Mouse (Mus musculus) heart, postnatal 10 days (tissue): ENCODE measurements around the gene Ssc5d. TPM values are rescaled to one million over a fixed set of nuclear protein-coding genes. Genes with fewer than 3 reads are reported as not detected.

Experiments
- DNase-seq, 2 experiments: peaks; one replicate each; pipeline ENCODE4 v3.0.0; 2021
- intact Hi-C: fragments of 180-260 bp; cut with DNase I; formaldehyde crosslinking; loops from one replicate; pipeline ENCODE4 v1.15.1; 2025
- total RNA-seq, 2 experiments: library from RNA; stranded (reverse); gene quantifications; 2 replicates each; pipeline ENCODE4 v1.2.3; 2021

Gene Ssc5d
- total RNA-seq, 2 experiments from 2014 or later: 12.5 TPM

DNA sequence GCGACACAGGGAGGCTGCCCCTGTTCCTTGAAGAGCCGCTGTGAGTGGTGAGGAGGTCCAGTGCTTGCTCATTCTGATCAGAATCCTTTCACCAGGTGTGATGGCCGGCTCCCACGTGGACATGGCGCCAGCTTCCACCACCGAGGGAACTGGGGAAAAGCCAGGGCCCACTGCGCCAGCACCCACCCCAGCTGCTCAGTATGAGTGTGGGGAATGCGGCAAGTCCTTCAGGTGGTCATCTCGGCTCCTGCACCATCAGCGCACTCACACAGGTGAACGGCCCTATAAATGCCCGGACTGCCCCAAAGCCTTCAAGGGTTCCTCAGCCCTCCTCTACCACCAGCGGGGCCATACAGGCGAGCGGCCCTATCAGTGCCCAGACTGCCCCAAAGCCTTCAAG lies 6.9 kb upstream of the Ssc5d start:
- no peak for DNase-seq
- intact Hi-C loops: loop anchor here (5.0 kb wide), 1 partner anchor 106 kb away; the partner anchor contains the start of gene Ube2s

DNA sequence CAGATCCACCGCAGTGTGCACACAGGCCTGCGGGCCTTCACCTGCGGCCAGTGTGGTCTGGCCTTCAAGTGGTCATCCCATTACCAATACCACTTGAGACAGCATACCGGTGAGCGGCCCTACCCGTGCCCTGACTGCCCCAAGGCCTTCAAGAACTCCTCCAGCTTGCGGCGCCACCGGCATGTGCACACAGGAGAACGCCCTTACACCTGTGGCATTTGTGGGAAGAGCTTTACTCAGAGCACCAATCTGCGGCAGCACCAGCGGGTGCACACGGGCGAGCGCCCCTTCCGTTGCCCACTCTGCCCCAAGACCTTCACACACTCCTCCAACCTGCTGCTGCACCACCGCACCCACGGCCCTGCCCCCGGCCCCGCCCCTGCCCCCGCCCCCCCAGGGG lies 6.5 kb upstream of the Ssc5d start:
- no peak for DNase-seq
- intact Hi-C loops: loop anchor here (5.0 kb wide), 1 partner anchor 107 kb away; the partner anchor contains the start of gene Ube2s

DNA sequence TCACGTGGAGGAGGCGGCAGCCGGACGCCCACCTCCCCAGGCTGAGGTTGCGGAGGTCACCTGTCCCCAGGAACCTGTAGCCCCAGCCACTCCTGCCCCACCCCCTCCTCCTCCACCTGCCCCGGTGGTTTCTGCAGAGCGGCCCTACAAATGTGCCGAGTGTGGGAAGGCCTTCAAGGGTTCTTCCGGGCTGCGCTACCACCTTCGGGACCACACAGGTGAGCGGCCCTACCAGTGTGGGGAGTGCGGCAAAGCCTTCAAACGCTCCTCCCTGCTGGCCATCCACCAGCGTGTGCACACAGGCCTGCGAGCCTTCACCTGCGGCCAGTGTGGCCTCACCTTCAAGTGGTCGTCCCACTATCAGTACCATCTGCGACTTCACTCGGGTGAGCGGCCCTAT lies 5.6 kb upstream of the Ssc5d start:
- no peak for DNase-seq
- intact Hi-C loops: loop anchor here (5.0 kb wide), 1 partner anchor 108 kb away; the partner anchor contains the start of gene Ube2s

DNA sequence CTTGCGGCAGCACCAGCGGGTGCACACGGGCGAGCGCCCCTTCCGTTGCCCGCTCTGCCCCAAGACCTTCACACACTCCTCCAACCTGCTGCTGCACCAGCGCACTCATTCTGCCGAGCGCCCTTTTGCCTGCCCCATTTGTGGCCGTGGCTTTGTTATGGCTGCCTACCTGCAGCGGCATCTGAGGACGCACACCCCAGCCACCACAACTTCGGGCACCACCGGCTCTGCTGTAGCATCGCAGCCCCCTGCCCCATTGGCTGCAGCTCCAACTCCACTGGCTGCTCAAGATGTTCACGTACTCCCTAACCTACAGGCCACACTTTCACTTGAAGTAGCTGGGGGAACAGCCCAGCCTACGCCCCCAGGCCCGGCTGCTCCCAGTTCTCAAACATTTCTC lies 5.1 kb upstream of the Ssc5d start:
- no peak for DNase-seq
- intact Hi-C loops: no loop called here

DNA sequence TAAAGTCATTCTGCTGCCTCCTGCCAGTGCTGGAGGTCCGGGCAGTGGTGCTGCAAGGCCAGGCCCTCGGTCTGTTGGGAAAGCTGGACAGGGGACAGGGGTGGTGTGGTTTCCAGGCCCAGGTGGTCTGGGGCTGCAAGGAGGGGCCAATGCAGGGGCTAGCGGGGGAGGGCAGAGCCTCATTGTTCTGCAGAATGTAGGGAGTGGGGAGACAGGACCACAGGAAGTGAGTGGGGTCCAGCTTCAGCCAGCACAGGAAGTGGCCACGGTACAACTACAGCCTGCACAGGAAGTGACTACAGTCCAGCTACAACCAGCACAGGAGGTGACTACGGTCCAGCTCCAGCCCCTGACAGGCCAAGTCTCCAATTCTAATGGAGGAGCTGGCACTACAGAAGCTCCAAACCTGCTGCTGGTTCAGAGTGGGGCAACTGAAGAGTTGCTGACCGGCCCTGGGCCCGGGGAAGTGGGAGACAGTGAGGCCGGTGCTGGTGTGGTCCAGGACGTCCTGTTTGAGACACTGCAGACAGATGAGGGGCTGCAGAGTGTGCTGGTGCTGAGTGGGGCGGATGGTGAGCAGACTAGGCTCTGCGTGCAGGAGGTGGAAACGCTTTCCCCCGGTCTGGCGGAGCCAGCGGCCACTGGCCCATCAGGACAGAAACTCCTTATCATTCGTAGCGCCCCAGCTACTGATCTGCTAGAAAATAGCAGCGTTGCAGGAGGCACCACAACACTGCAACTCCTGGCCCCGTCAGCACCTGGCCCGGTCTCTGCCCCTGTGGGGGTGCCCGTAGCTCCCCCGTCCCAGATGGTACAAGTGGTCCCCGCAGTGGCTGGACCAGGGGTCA lies 4.4 kb upstream of the Ssc5d start:
- DNase-seq: peak; percentile 49 to 61
- intact Hi-C loops: no loop called here

DNA sequence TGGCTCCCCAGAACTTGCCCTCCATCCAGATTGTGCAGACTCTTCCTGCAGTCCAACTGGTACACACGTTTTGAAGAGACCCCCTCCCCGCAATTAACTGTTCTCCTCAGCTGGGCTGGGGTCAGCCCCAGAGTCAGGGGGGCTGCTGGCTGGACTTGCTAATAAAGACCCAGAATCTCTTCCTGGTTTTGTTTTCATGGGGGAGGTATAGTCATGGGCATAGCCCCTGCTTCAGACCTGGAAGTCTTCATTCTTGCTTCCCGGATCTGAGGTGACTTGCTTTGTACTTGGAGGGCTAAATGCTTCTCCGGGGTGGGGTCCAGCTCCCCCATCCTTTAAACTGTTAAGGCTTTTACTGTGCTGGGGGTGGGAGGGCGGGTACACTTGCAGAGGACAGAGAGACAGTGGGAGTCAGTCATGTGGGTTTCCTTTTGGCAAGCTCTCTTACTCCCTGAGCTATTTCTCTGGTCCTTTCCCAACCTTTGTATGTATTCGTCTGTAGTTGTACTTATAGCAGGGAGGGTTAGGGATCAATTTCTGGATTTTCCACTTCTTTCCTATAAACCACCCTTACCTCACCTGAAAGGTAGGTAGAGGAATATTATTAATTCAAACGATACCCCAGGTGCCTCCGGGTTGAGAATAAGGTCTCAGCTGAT lies 3.6 kb upstream of the Ssc5d start, which contains the start of gene Nat14:
Gene Nat14, plus strand, starts transcription at position 205 of the 659 bp plus-strand sequence.
- intact Hi-C loops: no loop called here
- DNase-seq: no peak

DNA sequence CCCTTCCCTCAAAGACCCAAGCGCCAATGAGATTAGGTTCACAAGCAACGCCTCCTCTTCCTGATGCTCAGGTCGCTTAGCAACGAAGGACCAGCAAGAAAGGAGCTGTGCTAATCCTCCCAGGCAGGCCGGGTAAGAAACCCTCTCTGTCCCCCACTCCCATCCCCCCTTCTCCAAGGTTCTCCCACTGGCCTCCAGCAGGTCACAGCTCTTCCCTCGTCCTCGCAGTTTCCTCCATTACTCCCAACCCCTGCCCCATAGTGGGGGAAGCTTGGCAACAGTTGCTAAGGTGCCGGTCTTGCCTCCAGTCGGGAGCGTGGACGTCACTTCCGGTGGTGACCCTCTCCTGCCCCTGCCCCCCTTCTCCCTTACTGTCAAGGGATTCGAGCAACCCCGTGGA lies 3.1 kb upstream of the Ssc5d start:
- intact Hi-C loops: no loop called here
- DNase-seq: peak; percentile 74 to 83

DNA sequence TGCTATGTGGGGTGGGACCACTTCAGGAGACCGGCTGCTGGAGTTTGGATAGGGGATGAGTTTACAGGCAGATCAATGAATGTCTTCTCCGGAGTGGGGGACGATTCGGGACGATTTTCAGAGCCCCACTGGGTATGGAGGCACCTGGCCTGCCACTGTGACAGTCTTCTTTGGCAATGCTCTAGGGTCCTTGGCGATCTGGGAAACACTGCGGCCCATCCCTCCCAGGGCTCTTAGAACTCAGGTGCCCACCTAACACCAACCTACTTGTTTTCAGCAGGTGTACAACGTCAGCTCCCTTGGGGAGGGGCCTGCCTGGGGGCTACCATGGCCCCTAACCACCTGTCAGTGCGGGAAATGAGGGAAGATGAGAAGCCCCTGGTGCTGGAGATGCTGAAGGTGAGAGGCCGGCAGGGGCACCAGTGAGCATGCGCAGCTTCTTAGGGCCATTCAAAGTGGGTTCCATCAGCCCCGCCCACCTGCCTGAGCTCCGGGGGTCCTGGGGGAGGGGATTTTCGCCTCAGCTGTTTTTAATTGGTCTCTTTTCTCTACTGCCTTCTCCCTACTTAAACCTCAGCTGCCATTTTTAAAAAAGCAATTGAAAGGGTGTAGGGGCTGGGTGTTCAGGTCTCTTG lies 2.5 kb upstream of the Ssc5d start:
- intact Hi-C loops: no loop called here
- DNase-seq: peak in 1 of 2 experiments; percentile 50

DNA sequence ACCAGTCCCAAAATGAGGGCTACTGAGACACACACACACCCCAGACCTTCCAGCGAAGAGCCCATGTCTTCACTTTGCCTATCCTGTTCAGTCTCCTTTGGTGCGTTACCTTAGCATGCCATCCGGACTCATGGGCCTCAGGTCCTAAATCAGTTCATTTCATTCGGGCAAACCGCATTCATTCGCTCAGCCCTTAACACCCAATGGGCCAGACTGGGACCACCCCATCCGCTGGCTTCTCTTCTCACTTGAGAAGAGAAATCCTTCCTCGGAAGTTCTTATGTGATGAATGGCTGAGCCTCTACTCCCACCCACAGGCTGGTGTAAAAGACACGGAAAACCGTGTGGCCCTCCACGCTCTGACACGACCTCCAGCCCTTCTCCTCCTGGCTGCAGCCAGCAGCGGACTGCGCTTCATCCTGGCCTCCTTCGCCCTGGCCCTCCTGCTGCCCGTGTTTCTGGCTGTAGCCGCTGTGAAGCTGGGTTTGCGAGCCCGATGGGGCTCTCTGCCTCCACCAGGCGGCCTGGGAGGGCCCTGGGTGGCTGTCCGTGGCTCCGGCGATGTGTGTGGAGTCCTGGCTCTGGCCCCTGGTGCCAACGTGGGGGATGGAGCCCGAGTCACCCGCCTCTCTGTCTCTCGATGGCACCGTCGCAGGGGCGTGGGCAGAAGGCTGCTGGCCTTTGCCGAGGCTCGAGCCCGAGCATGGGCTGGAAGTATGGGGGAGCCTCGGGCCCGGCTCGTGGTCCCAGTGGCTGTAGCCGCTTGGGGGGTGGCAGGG lies 1.8 kb upstream of the Ssc5d start:
- intact Hi-C loops: no loop called here

DNA sequence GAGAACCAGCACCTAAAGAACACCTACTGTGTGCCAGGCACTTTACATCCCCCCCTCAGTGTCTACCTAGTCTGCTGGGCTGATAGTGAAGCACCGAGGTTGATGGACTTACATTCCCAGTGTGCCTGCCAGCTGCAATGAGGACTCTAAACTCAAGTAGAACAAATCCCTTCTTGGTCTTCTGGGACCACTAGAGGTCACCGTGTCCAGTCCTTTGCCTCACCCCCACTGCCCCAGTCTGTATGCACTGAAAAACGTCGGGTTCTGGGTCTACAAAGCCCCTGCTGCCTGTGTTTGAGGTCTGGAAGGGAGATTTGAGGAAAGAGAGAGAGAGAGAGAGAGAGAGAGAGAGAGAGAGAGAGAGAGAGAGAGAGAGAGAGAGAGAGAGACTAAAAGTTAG lies 1.1 kb upstream of the Ssc5d start:
- intact Hi-C loops: no loop called here
- DNase-seq: peak in 1 of 2 experiments; percentile 34

More for the DNA sequence above, 1.8 kb upstream of the Ssc5d start:
- peak; percentile 61 to 72 for DNase-seq

DNA sequence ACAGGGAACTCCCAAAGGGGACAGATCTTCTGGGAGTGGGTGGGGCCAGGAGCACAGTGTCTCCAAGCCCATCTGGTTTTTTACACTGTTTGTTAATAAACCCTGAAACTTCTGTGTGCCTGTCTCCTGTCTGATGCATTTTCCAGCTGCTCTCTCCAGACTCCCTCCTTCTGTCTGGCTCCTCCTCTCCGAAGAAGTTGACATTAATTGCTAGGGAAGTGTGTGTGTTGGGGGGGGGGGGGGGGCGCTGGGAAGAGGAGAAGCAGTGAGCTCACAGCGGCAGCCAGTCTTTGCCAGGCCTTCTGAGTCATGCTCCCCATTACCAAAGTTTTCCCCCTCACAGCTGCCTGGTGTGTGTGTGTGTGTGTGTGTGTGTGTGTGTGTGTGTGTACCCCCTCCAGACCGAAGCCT lies 689 bp upstream of the Ssc5d start:
- intact Hi-C loops: loop anchor here (1.0 kb wide), 1 partner anchor 14 kb away; no protein-coding TSS in a partner anchor
- peak; percentile 70 to 79 for DNase-seq

DNA sequence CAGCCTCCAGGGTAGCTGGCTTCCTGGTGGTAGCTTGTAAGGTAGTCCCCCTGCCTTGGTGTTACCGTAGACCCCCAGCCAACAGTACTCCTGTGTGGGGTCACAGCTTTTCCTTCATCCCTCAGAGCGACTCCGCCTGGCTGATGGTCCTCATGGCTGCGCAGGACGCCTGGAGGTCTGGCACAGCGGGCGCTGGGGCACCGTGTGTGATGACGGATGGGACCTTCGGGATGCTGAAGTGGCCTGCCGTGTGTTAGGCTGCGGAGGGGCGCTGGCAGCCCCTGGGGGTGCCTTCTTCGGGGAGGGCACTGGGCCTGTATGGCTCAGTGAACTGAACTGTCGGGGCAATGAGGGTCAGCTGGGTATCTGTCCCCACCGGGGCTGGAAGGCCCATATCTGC lies 1.3 kb downstream of the Ssc5d start:
- intact Hi-C loops: no loop called here
- DNase-seq: no peak

DNA sequence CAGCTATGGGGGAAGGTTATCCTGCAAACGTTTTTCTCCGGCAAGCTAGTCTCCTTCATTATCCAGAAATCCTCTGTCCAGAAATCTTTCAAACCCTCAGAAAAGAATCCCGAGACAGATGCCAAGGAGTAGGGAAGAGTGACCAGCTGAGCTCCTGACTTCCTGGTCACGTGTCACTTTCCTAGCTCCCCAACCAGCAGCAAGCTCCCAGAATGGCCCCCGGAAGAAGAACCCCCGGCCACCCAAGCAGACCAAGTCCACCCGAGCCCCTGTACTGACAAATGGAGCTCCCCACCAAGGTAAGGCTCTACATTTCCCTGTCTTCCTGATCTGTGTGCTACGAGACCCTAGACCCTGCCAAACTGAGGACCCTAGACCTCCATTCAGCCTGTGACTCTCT lies 2.1 kb downstream of the Ssc5d start:
- intact Hi-C loops: no loop called here
- DNase-seq: peak in 1 of 2 experiments; percentile 48

DNA sequence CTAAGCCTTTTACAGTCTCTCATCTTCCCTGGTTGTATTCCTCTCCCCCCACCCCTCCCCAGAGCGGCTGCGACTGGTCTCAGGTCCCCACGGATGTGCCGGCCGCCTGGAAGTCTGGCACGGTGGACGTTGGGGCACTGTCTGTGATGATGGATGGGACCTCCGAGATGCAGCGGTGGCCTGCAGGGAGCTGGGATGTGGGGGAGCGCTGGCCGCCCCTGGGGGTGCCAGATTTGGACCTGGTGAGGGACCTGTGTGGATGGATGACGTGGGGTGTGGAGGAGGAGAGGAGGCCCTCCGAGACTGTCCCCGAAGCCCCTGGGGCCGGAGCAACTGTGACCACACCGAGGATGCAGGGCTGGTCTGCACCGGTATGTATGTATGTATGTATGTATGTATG lies 2.7 kb downstream of the Ssc5d start:
- intact Hi-C loops: no loop called here
- DNase-seq: no peak

DNA sequence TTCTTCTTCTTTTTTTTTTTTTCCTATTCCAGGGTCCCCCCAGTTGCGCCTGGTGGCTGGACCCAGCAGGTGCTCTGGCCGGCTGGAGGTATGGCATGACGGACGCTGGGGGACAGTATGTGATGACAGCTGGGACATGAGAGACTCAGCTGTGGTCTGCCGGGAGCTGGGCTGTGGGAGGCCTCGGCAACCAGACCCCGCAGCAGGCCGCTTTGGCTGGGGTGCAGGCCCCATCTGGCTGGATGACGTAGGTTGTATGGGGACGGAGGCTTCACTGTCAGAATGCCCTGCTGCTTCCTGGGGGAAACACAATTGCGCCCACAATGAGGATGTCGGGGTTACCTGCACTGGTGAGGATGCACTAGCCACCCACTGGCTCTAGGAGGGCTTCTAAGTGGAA lies 7.5 kb downstream of the Ssc5d start:
- no peak for DNase-seq
- intact Hi-C loops: no loop called here

DNA sequence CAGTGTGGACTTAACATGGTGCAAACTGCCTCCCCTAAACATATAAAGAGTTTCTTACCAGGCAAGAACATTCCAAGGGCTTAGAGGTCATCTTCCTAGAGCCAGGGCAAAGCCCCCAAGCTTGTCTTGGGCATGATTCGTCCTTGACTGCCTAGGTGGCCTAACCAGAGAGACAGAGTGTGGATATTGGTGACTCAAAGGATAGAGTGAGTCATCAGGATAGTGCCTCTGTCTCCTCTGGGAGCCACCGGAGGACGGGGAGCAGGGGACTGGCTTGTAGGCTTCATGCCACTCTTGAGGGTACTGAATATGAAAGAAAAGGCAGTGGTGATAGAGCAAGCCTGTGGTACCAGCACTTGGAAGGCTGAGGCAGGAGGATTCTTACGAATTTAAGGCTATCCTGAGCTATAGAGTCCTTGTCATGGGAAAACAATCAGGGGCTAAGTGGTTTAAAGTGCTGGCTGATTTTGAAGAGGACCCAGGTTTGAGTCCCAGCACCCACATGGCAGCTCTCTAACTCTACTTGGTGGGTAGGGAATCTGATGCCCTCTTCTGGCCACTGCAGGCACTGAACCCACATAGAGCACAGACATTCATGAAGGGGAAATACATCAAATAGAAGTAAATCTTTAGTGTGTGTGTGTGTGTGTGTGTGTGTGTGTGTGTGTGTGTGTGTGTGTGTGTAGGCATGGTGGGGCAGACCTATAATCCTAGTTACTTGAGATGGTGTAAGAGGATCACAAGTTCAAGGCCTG lies 8.8 kb downstream of the Ssc5d start:
- DNase-seq: no peak

DNA sequence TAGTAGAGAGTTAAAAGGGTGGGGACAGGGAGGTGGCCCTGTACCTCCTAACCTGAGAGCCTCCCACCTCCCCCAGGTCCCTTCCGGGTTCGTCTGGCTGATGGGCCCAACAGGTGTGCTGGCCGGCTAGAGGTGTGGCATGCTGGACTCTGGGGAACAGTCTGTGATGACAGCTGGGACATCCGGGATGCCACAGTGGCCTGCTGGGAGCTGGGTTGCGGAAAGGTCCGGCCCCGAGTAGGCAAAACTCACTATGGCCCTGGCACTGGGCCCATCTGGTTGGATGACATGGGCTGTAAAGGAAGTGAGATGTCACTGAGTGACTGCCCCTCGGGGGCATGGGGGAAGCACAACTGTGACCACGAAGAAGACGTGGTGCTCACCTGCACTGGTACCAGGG lies 11.2 kb downstream of the Ssc5d start:
- no peak for DNase-seq
- intact Hi-C loops: no loop called here

More for the DNA sequence above, 8.8 kb downstream of the Ssc5d start:
- intact Hi-C loops: no loop called here

DNA sequence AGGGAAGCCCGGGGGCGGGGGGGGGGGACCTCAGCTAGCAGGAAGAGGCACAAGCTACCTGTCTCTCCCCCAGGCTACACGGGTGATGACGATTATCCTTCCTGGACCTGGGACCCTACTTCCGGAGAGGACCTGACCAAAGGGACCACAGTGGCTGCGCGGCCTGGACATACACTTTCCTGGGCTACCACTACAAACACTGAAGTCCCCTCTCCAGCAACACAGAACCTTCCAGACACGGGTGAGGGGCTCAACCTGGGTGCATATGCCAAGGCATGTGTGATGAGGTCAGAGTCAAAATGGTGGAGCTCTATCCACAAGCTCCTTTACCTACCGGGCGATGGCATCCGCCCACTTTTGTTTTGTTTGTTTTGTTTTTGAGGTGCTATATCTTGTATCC lies 11.8 kb downstream of the Ssc5d start:
- intact Hi-C loops: no loop called here

DNA sequence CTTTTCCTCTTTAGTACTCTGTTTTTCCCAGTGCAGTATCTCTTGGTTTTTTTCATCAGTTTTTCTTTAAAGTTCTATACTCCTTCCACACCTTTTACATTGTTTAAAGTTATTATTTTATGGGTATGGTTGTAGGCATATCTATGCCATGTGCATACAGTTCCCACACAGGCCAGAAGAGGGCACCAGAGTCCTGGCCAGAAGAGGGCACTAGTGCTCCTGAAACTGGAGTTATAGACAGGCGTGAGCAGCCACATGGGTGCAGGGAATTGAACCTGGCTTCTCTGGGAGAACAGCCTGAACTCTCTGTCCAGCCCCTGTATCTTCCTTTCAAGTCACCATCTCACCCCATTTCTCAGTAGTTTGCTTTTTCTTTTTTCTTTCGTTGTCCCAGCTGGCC lies 12.9 kb downstream of the Ssc5d start:
- intact Hi-C loops: loop anchor here (2.0 kb wide), 1 partner anchor 72 kb away; no protein-coding TSS in a partner anchor
- DNase-seq: peak; percentile 77 to 84

More for the DNA sequence above, 11.8 kb downstream of the Ssc5d start:
- no peak for DNase-seq

DNA sequence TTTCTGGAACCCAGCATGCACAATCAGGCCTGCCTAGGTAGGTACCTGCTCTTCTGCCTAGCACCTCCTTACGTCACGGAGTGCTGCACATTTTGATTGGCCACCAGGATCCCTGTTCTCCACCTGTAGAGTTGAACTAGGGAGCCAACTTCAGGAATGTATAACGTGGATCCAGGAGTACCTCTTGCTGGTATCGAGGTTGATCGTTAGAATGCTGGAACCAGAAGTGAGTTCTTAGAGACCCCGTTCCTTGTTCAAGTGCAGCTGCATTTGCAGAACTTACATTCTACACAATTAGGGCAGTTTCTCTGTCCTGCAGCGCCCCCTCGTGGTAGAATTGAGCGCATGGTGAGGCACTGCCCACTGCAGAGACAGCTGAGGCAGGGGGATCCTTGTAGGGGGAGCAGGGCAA lies 14.5 kb downstream of the Ssc5d start:
- peak; percentile 83 to 92 for DNase-seq
- intact Hi-C loops: loop anchor here (1.0 to 5.0 kb wide), 5 partner anchors 29 to 383 kb away; partner anchors contain the start of gene Rasl2-9
